Mouse (Mus musculus): Measurements from ENCODE around the gene Gm21987. TPM values are rescaled to one million over a fixed set of nuclear protein-coding genes. Genes with fewer than 3 reads are reported as not detected.
"Not testable (repeated sequence)": the region's sequence is repeated elsewhere in the genome, so short reads cannot be mapped to it uniquely, and the experiment has no call there.

The Gm21987 gene
- polyA plus RNA-seq, 1 experiment from 2014 or later, result 4.1 TPM

GRCm38 (mm10) chr16:38324311-38324710 lies 22.5 kb upstream of the Gm21987 start:
- Histone ChIP-seq H3K27ac (no peak overlapping the region), H3K9ac (no peak overlapping the region), H3K9me3 (replicated peaks) (no peaks in the 10 kb centered on the region), H3K36me3 (no peaks in the 10 kb centered on the region), H3K27me3 (no peaks in the 10 kb centered on the region), H3K4me3 (no peak overlapping the region), H3K4me1 (replicated peaks) (0 out of 2 replicates have a peak, but pooled peaks cover 2% of the 10 kb centered on the region), H3K4me2 (no peak overlapping the region)
- ATAC-seq (replicated peaks; ENCODE audit: insufficient number of reproducible peaks, insufficient read depth, low FRiP score, low read depth), result no peak
- 90% methylated on average over 15 of the region's 15 CpGs for WGBS

- Histone ChIP-seq H3K9ac (no peak overlapping the region), H3K4me3 (no peak overlapping the region), H3K27ac (no peak overlapping the region), H3K27me3 (no peaks in the 10 kb centered on the region), H3K9me3 (replicated peaks) (no peaks in the 10 kb centered on the region), H3K4me2 (no peak overlapping the region), H3K36me3 (no peaks in the 10 kb centered on the region), H3K4me1 (replicated peaks) (no peaks in the 10 kb centered on the region)
- WGBS, result 82% methylated on average over 11 of the region's 11 CpGs
- no peak for ATAC-seq (replicated peaks; ENCODE audit: insufficient number of reproducible peaks, insufficient read depth, low FRiP score, low read depth)
These were observed 20.0 kb upstream of the Gm21987 start for GRCm38 (mm10) chr16:38326778-38327397.

GRCm38 (mm10) chr16:38329340-38329739 lies 17.5 kb upstream of the Gm21987 start:
- Histone ChIP-seq H3K4me2 (no peak overlapping the region), H3K9ac (no peak overlapping the region), H3K4me1 (replicated peaks) (no peaks in the 10 kb centered on the region), H3K36me3 (no peaks in the 10 kb centered on the region), H3K9me3 (replicated peaks) (no peaks in the 10 kb centered on the region), H3K27ac (no peak overlapping the region), H3K27me3 (no peaks in the 10 kb centered on the region), H3K4me3 (no peak overlapping the region)
- 83% methylated on average over 3 of the region's 3 CpGs for WGBS
- no peak for ATAC-seq (replicated peaks; ENCODE audit: insufficient number of reproducible peaks, insufficient read depth, low FRiP score, low read depth)

GRCm38 (mm10) chr16:38334431-38334830 lies 12.4 kb upstream of the Gm21987 start:
- Histone ChIP-seq H3K27ac (no peak overlapping the region), H3K4me3 (no peak overlapping the region), H3K4me2 (no peak overlapping the region), H3K9ac (no peak overlapping the region), H3K36me3 (no peaks in the 10 kb centered on the region), H3K9me3 (replicated peaks) (no peaks in the 10 kb centered on the region), H3K4me1 (replicated peaks) (no peaks in the 10 kb centered on the region), H3K27me3 (no peaks in the 10 kb centered on the region)
- 46% methylated on average over 6 of the region's 6 CpGs for WGBS
- ATAC-seq (replicated peaks; ENCODE audit: insufficient number of reproducible peaks, insufficient read depth, low FRiP score, low read depth), result no peak

- not testable (repeated sequence) for H3K9me3 ChIP-seq (replicated peaks); H3K27ac ChIP-seq; H3K9ac ChIP-seq; H3K36me3 ChIP-seq; H3K4me3 ChIP-seq; H3K4me2 ChIP-seq; ATAC-seq (replicated peaks; ENCODE audit: insufficient number of reproducible peaks, insufficient read depth, low FRiP score, low read depth); H3K27me3 ChIP-seq
- peaks cover 12% of the 10 kb centered on the region for H3K4me1 ChIP-seq (replicated peaks)
- 82% methylated on average over 4 of the region's 4 CpGs for WGBS
These were observed 8.8 kb upstream of the Gm21987 start for GRCm38 (mm10) chr16:38338077-38338476.

- H3K9ac ChIP-seq, result peak within 1 kb of the TSS; percentile 54
- H3K4me3 ChIP-seq, result peak within 1 kb of the TSS; percentile 41
- no peaks in the 10 kb centered on the region for H3K36me3 ChIP-seq
- 15% methylated on average over 30 of the region's 30 CpGs for WGBS
- no peaks in the 10 kb centered on the region for H3K27me3 ChIP-seq
- H3K4me2 ChIP-seq, result peak within 1 kb of the TSS; percentile 74
- peaks cover 21% of the 10 kb centered on the region for H3K4me1 ChIP-seq (replicated peaks)
- H3K9me3 ChIP-seq (replicated peaks), result no peaks in the 10 kb centered on the region
- peak; percentile 74; the same call in 1 of the 2 replicates for ATAC-seq (replicated peaks; ENCODE audit: insufficient number of reproducible peaks, insufficient read depth, low FRiP score, low read depth)
- H3K27ac ChIP-seq, result 0 out of 2 replicates have a peak within 1 kb of the TSS, but pooled peaks have one; percentile 4
These were observed 5.2 kb upstream of the Gm21987 start, which contains the start of gene Maats1 for GRCm38 (mm10) chr16:38341396-38342324. Gene Maats1 (minus strand): TSS chr16:38342143.

GRCm38 (mm10) chr16:38344941-38345725 lies 1.7 kb upstream of the Gm21987 start:
- 0 out of 2 replicates have a peak, but pooled peaks have one; percentile 34 for ATAC-seq (replicated peaks; ENCODE audit: insufficient number of reproducible peaks, insufficient read depth, low FRiP score, low read depth)
- Histone ChIP-seq H3K4me2 (no peak overlapping the region), H3K36me3 (peaks cover 5% of the 10 kb centered on the region; the same call in 1 of the 2 replicates), H3K27ac (no peak overlapping the region), H3K27me3 (no peaks in the 10 kb centered on the region), H3K9me3 (replicated peaks) (no peaks in the 10 kb centered on the region), H3K4me3 (no peak overlapping the region), H3K9ac (no peak overlapping the region), H3K4me1 (replicated peaks) (peaks cover 40% of the 10 kb centered on the region)
- WGBS, result 59% methylated on average over 3 of the region's 3 CpGs

- H3K4me1 ChIP-seq (replicated peaks), result peaks cover 45% of the 10 kb centered on the region
- H3K9ac ChIP-seq, result peak overlapping the region; percentile 91; the same call in 1 of the 2 replicates
- no peaks in the 10 kb centered on the region for H3K27me3 ChIP-seq
- no peak for ATAC-seq (replicated peaks; ENCODE audit: insufficient number of reproducible peaks, insufficient read depth, low FRiP score, low read depth)
- peak overlapping the region; percentile 63 for H3K4me2 ChIP-seq
- no peaks in the 10 kb centered on the region for H3K9me3 ChIP-seq (replicated peaks)
- WGBS, result 55% methylated on average over 6 of the region's 6 CpGs
- no peak overlapping the region; the same call in 1 of the 2 replicates for H3K27ac ChIP-seq
- peak overlapping the region; percentile 85 for H3K4me3 ChIP-seq
- peaks cover 5% of the 10 kb centered on the region for H3K36me3 ChIP-seq
These were observed 748 bp downstream of the Gm21987 start for GRCm38 (mm10) chr16:38347588-38347987.

GRCm38 (mm10) chr16:38348217-38348761 lies 1.4 kb downstream of the Gm21987 start:
- peaks cover 45% of the 10 kb centered on the region for H3K4me1 ChIP-seq (replicated peaks)
- H3K9me3 ChIP-seq (replicated peaks), result no peaks in the 10 kb centered on the region
- H3K4me2 ChIP-seq, result peak overlapping the region; percentile 63; the same call in 1 of the 2 replicates
- H3K36me3 ChIP-seq, result peaks cover 5% of the 10 kb centered on the region
- no peak for ATAC-seq (replicated peaks; ENCODE audit: insufficient number of reproducible peaks, insufficient read depth, low FRiP score, low read depth)
- no peak overlapping the region for H3K4me3 ChIP-seq
- no peak overlapping the region for H3K9ac ChIP-seq
- no peaks in the 10 kb centered on the region for H3K27me3 ChIP-seq
- H3K27ac ChIP-seq, result no peak overlapping the region
- WGBS, result 68% methylated on average over 9 of the region's 9 CpGs

- H3K27ac ChIP-seq, result peak overlapping the region; percentile 74
- H3K9me3 ChIP-seq (replicated peaks), result no peaks in the 10 kb centered on the region
- no peak overlapping the region for H3K4me3 ChIP-seq
- peaks cover 5% of the 10 kb centered on the region for H3K36me3 ChIP-seq
- no peaks in the 10 kb centered on the region for H3K27me3 ChIP-seq
- peaks cover 53% of the 10 kb centered on the region for H3K4me1 ChIP-seq (replicated peaks)
- no peak for ATAC-seq (replicated peaks; ENCODE audit: insufficient number of reproducible peaks, insufficient read depth, low FRiP score, low read depth)
- no peak overlapping the region for H3K9ac ChIP-seq
- 85% methylated on average over 2 of the region's 2 CpGs for WGBS
- H3K4me2 ChIP-seq, result no peak overlapping the region
These were observed 3.0 kb downstream of the Gm21987 start for GRCm38 (mm10) chr16:38349881-38350280.
